Mouse (Mus musculus) liver, embryonic 14.5 days (tissue): ENCODE results near the gene Dhx37.

Experiments used
- CTCF ChIP-seq: IDR thresholded peaks from 2 replicates; pipeline ENCODE4 v1.5.1; 2016; ENCODE audit warnings: antibody characterized with exemption, low read depth, control low read depth
- EP300 ChIP-seq: IDR thresholded peaks from 2 replicates; pipeline ENCODE4 v1.6.1; 2016; ENCODE audit warnings: antibody characterized with exemption, low read depth

- no peak for TF ChIP-seq CTCF
- TF ChIP-seq EP300: no peak
Measured at GRCm38 (mm10) chr5:125409348-125410090, 24.4 kb downstream of the Dhx37 start.
